Mouse (Mus musculus): ENCODE data around the gene Sept9. TPM values are rescaled to one million over a fixed set of nuclear protein-coding genes. Genes with fewer than 3 reads are reported as not detected.

Sept9 gene
- polyA plus RNA-seq, 1 experiment from 2014 or later, result 105 TPM

DNA sequence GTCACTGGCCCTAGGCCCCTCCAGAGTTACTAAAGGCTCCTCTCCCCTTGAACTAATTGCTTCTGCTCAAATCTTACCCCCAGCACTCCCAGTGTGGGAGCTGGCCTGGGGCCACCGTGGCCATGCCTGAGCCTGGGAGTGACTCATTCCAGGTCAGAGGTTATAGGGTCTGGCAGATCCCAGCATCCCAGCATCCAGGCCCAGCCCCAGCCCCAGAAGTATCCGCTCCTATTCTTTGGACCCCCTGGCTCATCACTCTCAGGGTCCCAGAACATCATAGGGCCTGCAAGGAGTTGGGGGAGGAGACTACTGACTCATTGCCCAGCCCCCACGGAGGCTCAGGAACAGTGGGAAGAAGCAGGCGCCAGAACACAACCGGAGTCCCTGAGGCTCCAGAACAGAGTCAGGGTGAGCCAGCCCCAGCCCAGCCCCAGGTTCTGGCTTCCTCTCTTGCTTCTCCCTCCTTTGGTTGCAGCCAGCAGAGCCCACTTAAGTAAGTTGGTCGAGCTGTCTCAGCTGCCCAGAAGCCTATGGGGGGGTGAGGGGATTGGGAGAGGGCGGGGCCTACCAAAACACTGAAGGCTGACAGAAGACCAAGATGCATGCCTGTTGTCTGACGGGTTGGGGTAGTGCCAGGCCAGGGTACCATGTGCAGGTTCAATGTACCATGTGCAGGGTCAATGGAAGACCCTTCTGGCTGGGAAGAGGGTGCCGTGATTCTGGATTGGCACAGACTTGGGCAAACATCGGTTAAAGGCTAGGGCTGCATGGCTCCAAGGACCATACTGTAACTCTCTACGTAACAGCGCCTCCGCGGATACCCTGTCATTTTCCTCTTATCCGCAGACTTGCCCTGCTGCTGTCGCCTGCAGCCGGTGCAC lies 132.1 kb downstream of the Sept9 start:
- Histone ChIP-seq H3K4me1 (replicated peaks) (peaks cover 73% of the 10 kb centered on the region), H3K9ac (peak overlapping the region; percentile 86), H3K27ac (replicated peaks) (peak overlapping the region; percentile 99), H3K4me2 (peak overlapping the region; percentile 88), H3K27me3 (no peaks in the 10 kb centered on the region), H3K36me3 (no peaks in the 10 kb centered on the region), H3K4me3 (peak overlapping the region; percentile 62), H3K9me3 (no peaks in the 10 kb centered on the region)
- peak; percentile 66 for ATAC-seq (ENCODE audit: low read depth)
- WGBS, result 1% methylated on average over 17 of the region's 17 CpGs

DNA sequence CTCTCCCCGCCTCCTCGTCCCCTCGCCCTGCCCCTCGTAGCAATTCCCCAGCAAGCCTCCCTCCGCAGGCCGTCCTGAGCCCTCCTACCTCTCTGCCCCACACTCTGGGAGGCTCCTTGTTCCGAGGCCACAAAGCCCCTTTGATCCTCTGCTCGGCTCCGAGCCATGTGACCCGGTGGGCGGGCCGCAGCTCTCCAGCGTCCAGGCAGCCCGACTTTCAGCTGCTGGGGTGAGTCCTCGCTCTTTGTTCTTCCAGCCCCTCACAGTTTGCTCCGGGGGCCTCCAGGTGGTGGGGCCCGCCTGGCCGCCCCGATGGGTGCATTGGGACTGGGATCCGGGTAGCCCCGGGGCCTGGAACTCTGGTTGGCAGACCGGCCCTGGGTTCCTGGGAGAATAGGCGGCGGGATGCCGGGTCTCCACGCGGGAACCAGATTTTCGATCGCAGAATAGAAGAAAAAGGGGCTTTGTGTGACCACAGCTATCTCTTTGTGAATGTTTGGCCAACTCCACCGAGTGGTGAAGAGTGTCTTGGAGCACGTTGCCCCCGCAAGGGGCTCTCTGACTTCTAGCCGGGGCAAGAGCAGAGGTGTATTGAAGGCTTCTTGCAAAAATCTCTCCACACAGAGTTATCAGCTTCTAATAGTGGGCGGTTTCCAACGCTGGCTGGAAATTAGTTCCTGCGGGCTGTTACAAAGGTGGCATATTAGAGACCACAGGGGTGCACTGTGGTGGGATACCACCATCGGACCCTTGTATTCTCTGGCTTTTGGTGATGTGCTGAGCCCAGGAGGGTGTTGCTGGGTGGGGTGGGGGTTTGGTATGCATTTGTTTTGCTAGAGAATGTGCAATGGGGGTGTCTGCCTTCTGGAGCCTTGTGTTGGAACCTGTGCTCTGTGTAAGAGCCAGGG lies 133.0 kb downstream of the Sept9 start:
- H3K9me3 ChIP-seq, result no peaks in the 10 kb centered on the region
- peak; percentile 93 for ATAC-seq (ENCODE audit: low read depth)
- 0 out of 2 replicates have a peak, but pooled peaks cover 7% of the 10 kb centered on the region for H3K36me3 ChIP-seq
- peak overlapping the region; percentile 99 for H3K27ac ChIP-seq (replicated peaks)
- under 1% methylated on average over 37 of the region's 37 CpGs for WGBS
- H3K4me3 ChIP-seq, result peak overlapping the region; percentile 62
- H3K9ac ChIP-seq, result peak overlapping the region; percentile 86
- H3K27me3 ChIP-seq, result no peaks in the 10 kb centered on the region
- H3K4me1 ChIP-seq (replicated peaks), result peaks cover 70% of the 10 kb centered on the region
- peak overlapping the region; percentile 88 for H3K4me2 ChIP-seq

DNA sequence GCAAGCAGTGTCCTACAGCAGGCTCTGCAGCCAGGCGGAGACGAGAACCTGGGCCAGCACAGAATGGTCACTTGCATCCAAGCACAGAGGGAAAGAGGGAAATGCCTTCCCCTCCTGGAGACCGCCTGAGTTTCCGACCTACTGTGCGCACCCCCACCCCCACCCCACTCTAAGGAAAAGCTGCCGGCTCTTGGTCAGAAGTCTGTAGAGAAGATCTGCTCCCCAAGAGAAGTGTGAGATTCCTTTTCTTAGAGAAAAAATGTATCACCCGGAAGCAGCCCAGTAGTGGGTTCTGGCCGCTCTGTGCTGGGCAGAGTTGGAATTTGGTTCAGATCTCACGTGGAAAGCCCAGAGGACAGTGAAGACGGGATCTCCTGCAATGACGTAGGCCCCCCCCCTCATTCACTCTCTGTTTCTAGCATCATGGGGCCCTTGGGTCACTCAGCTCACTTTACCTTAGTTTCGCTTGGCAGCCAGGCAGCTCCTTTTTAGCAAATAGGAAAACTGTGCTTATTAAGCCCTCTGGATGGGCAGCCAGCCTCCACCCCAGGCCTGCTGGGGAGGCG lies 133.8 kb downstream of the Sept9 start:
- Histone ChIP-seq H3K4me3 (peak overlapping the region; percentile 62), H3K9ac (peak overlapping the region; percentile 86), H3K27me3 (no peaks in the 10 kb centered on the region), H3K27ac (replicated peaks) (peak overlapping the region; percentile 99), H3K4me1 (replicated peaks) (peaks cover 74% of the 10 kb centered on the region), H3K36me3 (0 out of 2 replicates have a peak, but pooled peaks cover 9% of the 10 kb centered on the region), H3K4me2 (peak overlapping the region; percentile 88), H3K9me3 (no peaks in the 10 kb centered on the region)
- WGBS, result 12% methylated on average over 13 of the region's 13 CpGs
- ATAC-seq (ENCODE audit: low read depth), result peak; percentile 28; the same call in 1 of the 2 replicates

DNA sequence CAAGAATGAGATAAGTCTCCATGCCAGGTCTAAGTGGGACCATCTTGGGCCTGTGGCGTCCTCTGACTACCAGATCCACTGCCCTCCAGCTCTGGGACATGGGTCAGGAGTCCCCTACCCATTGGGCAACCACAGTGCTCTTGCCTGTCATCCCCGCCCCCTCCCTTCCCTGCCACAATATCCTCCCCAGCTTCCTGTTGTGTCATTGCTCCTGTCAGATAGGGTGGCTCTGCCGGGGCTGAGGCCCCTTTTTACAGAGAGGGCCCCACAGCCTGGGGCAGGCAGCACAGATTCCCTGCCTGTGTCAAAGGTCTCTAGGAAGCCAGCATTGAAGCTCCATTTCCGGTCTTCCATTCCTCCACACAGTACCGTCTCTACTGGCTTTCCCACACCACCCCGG lies 134.6 kb downstream of the Sept9 start:
- Histone ChIP-seq H3K9ac (peak overlapping the region; percentile 86), H3K27me3 (no peaks in the 10 kb centered on the region), H3K36me3 (0 out of 2 replicates have a peak, but pooled peaks cover 9% of the 10 kb centered on the region), H3K4me1 (replicated peaks) (peaks cover 83% of the 10 kb centered on the region), H3K4me2 (peak overlapping the region; percentile 88), H3K27ac (replicated peaks) (peak overlapping the region; percentile 99), H3K9me3 (no peaks in the 10 kb centered on the region), H3K4me3 (peak overlapping the region; percentile 62)
- no peak for ATAC-seq (ENCODE audit: low read depth)
- 48% methylated on average over 6 of the region's 6 CpGs for WGBS

DNA sequence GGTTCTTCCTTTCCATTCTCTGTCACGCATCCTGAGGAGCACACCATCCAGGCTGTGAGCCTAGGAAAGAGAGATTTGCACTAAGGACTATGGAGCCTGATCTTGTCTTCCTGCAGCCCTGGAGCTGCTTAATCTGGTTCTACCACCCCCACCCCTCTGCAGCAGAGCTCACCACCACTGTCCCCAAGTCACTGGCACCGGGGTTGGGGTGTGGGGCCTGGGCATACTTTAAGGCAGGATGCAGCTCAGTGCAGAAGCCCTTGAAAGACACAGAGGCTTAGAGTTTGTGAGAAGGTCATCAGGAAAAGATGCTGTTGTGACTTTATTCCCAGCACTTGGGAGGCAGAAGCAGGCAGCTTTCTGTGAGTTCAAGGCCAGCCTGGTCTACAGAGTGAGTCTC lies 135.7 kb downstream of the Sept9 start:
- ATAC-seq (ENCODE audit: low read depth), result no peak
- Histone ChIP-seq H3K27me3 (no peaks in the 10 kb centered on the region), H3K4me1 (replicated peaks) (peaks cover 91% of the 10 kb centered on the region), H3K9me3 (no peaks in the 10 kb centered on the region), H3K9ac (peak overlapping the region; percentile 86), H3K4me2 (peak overlapping the region; percentile 88), H3K4me3 (no peak overlapping the region), H3K36me3 (0 out of 2 replicates have a peak, but pooled peaks cover 9% of the 10 kb centered on the region), H3K27ac (replicated peaks) (0 out of 2 replicates have a peak overlapping the region, but pooled peaks have one; percentile 99)
- 93% methylated on average over 2 of the region's 2 CpGs for WGBS

DNA sequence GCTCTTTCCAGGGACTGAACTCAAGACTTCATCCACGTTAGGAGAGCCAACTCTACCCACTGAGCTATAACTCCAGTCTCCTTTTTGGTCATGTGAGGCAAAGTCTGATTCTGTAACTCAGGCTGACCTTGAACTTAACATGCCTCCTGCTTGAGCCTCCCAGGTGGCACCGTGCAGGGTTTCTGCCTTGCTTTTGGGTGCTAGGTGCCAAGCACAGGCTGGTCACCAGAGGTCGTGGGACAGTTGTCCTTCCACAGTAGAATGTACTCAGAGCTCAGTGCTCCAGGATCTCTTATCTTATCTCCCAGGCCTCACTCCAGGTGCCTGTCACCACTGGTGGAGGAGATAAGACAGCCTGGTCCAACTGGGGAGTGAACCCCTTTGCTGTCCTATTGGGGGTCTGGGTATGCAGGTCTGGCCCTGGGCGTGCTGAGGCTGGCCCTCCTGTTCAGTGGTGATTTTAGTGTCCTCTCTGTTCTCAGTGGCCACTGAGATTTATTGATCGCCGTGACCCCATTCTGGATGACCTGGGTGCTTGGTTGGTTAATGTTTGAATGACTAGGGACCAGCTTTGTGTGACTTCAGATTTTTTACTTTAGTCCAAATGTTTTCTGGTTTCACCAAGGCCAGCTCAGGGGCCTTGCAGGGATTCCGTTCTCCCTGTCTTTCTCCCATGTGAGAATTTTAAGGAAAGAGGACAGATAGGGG lies 136.8 kb downstream of the Sept9 start:
- H3K4me2 ChIP-seq, result no peak overlapping the region
- no peak overlapping the region for H3K27ac ChIP-seq (replicated peaks)
- ATAC-seq (ENCODE audit: low read depth), result no peak
- peaks cover 91% of the 10 kb centered on the region for H3K4me1 ChIP-seq (replicated peaks)
- WGBS, result 89% methylated on average over 7 of the region's 7 CpGs
- no peak overlapping the region for H3K4me3 ChIP-seq
- no peak overlapping the region for H3K9ac ChIP-seq
- 0 out of 2 replicates have a peak, but pooled peaks cover 9% of the 10 kb centered on the region for H3K36me3 ChIP-seq
- no peaks in the 10 kb centered on the region for H3K27me3 ChIP-seq
- no peaks in the 10 kb centered on the region for H3K9me3 ChIP-seq

DNA sequence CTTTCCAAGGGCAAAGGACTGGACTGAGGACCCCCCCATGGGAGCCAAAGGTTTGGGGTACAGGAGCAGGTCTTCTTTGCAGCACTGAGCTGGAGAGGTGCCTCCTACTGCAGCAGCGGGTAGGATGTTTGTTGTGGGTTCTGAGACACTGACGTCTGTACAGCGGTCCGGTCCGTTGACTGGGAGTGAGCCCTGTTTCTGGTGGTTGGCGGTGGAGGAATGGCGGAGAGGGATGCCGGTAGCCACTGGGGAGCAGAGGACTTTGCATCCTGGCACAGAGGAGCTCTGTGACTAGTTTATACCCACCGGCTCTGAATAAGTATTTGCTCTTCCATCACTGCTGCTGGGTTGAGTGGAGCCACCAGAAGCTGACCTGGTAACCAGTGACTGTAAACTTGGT lies 138.3 kb downstream of the Sept9 start:
- peaks cover 94% of the 10 kb centered on the region for H3K4me1 ChIP-seq (replicated peaks)
- H3K36me3 ChIP-seq, result 0 out of 2 replicates have a peak, but pooled peaks cover 9% of the 10 kb centered on the region
- no peak overlapping the region for H3K4me3 ChIP-seq
- no peaks in the 10 kb centered on the region for H3K27me3 ChIP-seq
- no peak for ATAC-seq (ENCODE audit: low read depth)
- 85% methylated on average over 9 of the region's 9 CpGs for WGBS
- no peak overlapping the region for H3K4me2 ChIP-seq
- H3K27ac ChIP-seq (replicated peaks), result no peak overlapping the region
- no peaks in the 10 kb centered on the region for H3K9me3 ChIP-seq
- no peak overlapping the region for H3K9ac ChIP-seq

DNA sequence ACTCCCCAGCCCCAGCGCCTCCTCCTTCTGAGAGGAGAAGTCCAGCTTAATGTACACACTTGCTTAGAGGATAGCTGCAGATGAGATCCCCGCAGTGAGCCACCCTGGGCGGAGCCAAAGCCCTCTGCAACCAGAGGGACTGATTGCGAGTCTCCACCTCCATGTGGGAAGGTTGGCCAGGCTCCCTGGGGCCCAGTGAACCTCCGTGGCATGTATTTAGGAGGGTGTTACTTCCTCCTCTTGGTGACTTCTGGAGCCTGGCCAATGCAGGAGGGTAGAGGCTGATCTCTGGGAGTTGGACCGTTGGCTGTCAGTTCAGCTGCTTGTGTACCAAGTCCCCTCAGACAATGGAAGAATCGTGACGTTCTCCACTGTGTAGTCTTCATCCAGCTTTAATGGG lies 139.0 kb downstream of the Sept9 start:
- WGBS, result 64% methylated on average over 8 of the region's 8 CpGs
- Histone ChIP-seq H3K4me3 (no peak overlapping the region), H3K9ac (no peak overlapping the region), H3K4me2 (no peak overlapping the region), H3K4me1 (replicated peaks) (peaks cover 94% of the 10 kb centered on the region), H3K36me3 (0 out of 2 replicates have a peak, but pooled peaks cover 9% of the 10 kb centered on the region), H3K9me3 (no peaks in the 10 kb centered on the region), H3K27ac (replicated peaks) (peak overlapping the region; percentile 38; the same call in 1 of the 2 replicates), H3K27me3 (no peaks in the 10 kb centered on the region)
- ATAC-seq (ENCODE audit: low read depth), result no peak

DNA sequence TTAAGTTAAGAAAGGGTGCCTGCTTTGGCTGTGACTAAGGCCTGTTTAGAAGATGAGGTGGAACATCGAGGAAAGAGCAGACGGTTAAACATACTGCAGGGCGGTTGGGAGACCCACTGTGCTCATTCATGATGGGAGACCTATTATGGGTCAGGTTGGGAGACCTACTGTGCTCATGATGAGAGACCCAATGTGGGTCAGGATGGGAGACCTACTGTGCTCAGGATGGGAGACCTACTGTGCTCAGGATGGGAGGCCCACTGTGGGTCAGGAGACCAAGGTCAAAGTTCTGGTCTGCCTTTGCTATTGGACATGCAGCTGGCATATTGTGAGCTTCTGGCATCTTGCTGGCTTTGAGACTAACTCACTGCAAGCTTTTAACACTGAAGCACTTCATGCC lies 139.6 kb downstream of the Sept9 start:
- H3K9ac ChIP-seq, result no peak overlapping the region
- H3K27me3 ChIP-seq, result no peaks in the 10 kb centered on the region
- H3K4me3 ChIP-seq, result no peak overlapping the region
- WGBS, result 90% methylated on average over 3 of the region's 3 CpGs
- H3K9me3 ChIP-seq, result no peaks in the 10 kb centered on the region
- H3K4me2 ChIP-seq, result no peak overlapping the region
- H3K36me3 ChIP-seq, result 0 out of 2 replicates have a peak, but pooled peaks cover 9% of the 10 kb centered on the region
- ATAC-seq (ENCODE audit: low read depth), result no peak
- H3K27ac ChIP-seq (replicated peaks), result no peak overlapping the region
- H3K4me1 ChIP-seq (replicated peaks), result peaks cover 94% of the 10 kb centered on the region

DNA sequence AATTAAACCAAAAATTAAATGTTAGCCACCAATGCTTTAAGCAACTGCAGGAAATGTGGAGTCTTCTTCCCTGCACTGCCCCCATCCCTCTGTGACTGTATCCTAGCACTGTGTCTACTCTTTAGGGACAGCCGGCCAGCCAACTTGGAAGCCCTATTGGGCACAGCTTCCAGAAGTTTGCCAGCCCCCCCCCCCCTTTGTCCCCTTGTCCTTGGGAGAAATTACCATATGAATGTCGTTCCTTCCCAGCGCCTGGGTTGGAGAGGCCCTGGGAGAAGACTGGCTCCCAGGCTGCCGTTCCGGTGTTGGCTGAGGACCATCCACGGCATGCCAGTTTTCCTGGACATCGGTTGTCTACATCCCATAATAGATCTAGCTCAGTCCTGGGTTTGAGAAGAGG lies 141.8 kb downstream of the Sept9 start:
- Histone ChIP-seq H3K4me3 (no peak overlapping the region), H3K9ac (peak overlapping the region; percentile 17; the same call in 1 of the 2 replicates), H3K36me3 (0 out of 2 replicates have a peak, but pooled peaks cover 9% of the 10 kb centered on the region), H3K27me3 (no peaks in the 10 kb centered on the region), H3K4me2 (no peak overlapping the region), H3K4me1 (replicated peaks) (peaks cover 94% of the 10 kb centered on the region), H3K27ac (replicated peaks) (peak overlapping the region; percentile 81), H3K9me3 (no peaks in the 10 kb centered on the region)
- WGBS, result 15% methylated on average over 7 of the region's 7 CpGs
- 0 out of 2 replicates have a peak, but pooled peaks have one; percentile 30 for ATAC-seq (ENCODE audit: low read depth)

DNA sequence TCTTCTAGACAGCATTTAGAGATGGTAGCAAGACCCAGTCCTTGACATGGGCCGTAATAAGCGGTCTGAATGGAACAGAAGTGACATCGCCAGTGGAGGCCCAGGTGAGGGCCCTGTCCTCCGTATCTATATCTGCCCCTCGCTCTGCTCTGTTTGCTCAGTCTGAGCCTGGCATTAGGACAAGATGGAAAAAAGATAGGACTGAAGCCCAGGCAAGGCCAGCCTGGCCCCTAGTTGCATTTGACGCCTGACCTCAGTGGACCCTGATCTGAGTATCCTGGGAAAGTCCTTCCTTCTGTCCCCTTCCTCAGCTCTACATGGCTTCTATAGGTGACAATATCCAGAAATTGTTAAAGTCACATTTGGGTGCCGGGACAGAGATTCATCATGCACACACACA lies 142.6 kb downstream of the Sept9 start:
- no peak overlapping the region for H3K4me3 ChIP-seq
- H3K9ac ChIP-seq, result no peak overlapping the region
- ATAC-seq (ENCODE audit: low read depth), result no peak
- H3K36me3 ChIP-seq, result 0 out of 2 replicates have a peak, but pooled peaks cover 7% of the 10 kb centered on the region
- H3K4me1 ChIP-seq (replicated peaks), result peaks cover 98% of the 10 kb centered on the region
- no peak overlapping the region for H3K4me2 ChIP-seq
- H3K27ac ChIP-seq (replicated peaks), result peak overlapping the region; percentile 81; the same call in 1 of the 2 replicates
- WGBS, result 97% methylated on average over 7 of the region's 7 CpGs
- no peaks in the 10 kb centered on the region for H3K9me3 ChIP-seq
- no peaks in the 10 kb centered on the region for H3K27me3 ChIP-seq
